Mouse (Mus musculus) G1E (cell line): ENCODE measurements around the gene Mthfr. TPM values are rescaled to one million over a fixed set of nuclear protein-coding genes. Genes with fewer than 3 reads are reported as not detected.

Source experiments
- ATAC-seq: 2 replicates; pipeline ENCODE4 v1.8.0; 2016; ENCODE audit warnings: mild to moderate bottlenecking; ENCODE audit not compliant: insufficient number of reproducible peaks, poor library complexity, low FRiP score, severe bottlenecking; ENCODE audit errors: extremely low read depth
- DNase-seq: peaks from one replicate; pipeline ENCODE4 v3.0.0; 2012; ENCODE audit warnings: low spot score
- H3K27me3 ChIP-seq: 2 replicates; pipeline ENCODE4 v1.6.1; 2012; ENCODE audit warnings: mild to moderate bottlenecking, low read length, inconsistent platforms; ENCODE audit not compliant: insufficient read depth
- H3K36me3 ChIP-seq: replicated peaks from 2 replicates; pipeline ENCODE3; 2012; ENCODE audit warnings: mild to moderate bottlenecking, inconsistent platforms
- H3K4me1 ChIP-seq: 2 replicates; pipeline ENCODE4 v1.6.1; 2012; ENCODE audit warnings: low read depth, low read length, inconsistent platforms, mixed read lengths; ENCODE audit not compliant: insufficient read depth
- H3K4me3 ChIP-seq: 2 replicates; pipeline ENCODE4 v1.5.1; 2012; ENCODE audit warnings: low read depth, mild to moderate bottlenecking, inconsistent platforms, low read length, moderate library complexity, mixed read lengths
- H3K9me3 ChIP-seq: replicated peaks from 2 replicates; pipeline ENCODE4 v1.6.1; 2012; ENCODE audit warnings: inconsistent platforms
- CTCF ChIP-seq: IDR thresholded peaks from 2 replicates; pipeline ENCODE4 v1.5.1; 2012; ENCODE audit warnings: low read depth, low read length, inconsistent platforms, mixed read lengths
- GATA1 ChIP-seq: IDR thresholded peaks from 2 replicates; pipeline ENCODE4 v1.6.1; 2012; ENCODE audit warnings: borderline replicate concordance, low read length, inconsistent platforms, mixed read lengths
- GATA2 ChIP-seq: IDR thresholded peaks from 2 replicates; pipeline ENCODE4 v1.6.1; 2012; ENCODE audit warnings: low read depth, low read length, inconsistent platforms, borderline replicate concordance
- POLR2AphosphoS5 ChIP-seq: IDR thresholded peaks from 2 replicates; pipeline ENCODE4 v1.6.1; 2012; ENCODE audit warnings: low read depth, low read length, inconsistent platforms; ENCODE audit not compliant: insufficient replicate concordance
- TAL1 ChIP-seq: conservative IDR thresholded peaks from 2 replicates; pipeline ENCODE4 v1.6.1; 2012; ENCODE audit warnings: low read depth, low read length, inconsistent platforms, mixed read lengths
- polyA plus RNA-seq: library from polyadenylated mRNA; stranded (reverse); fragments of >175 nt; gene quantifications from 2 replicates; pipeline ENCODE4 v1.2.3, GENCODE M21; 2012
- total RNA-seq, 2 experiments: library from RNA; stranded (forward) in 1 of 2; stranded (reverse) in 1 of 2; fragments of 200-1000 nt in 1 of 2; fragments of >200 nt in 1 of 2; fragmentation: Nextera tagmentation in 1 of 2; gene quantifications; 2 replicates each; pipeline ENCODE4 v1.2.3; 2014 to 2017

Mthfr gene
- total and polyA plus RNA-seq, 3 experiments = 7.3 to 12.5 (median 9.2) TPM

- DNase-seq (no peak), ATAC-seq (no peak)
- TF ChIP-seq GATA1 (no peak), POLR2AphosphoS5 (no peak), TAL1 (no peak), CTCF (no peak), GATA2 (no peak)
- Histone ChIP-seq H3K27me3 (peaks cover 31% of the 10 kb centered on the region; the same call in 1 of the 2 replicates), H3K9me3 (no peaks in the 10 kb centered on the region), H3K4me1 (peaks cover 6% of the 10 kb centered on the region), H3K4me3 (no peak overlapping the region), H3K36me3 (no peaks in the 10 kb centered on the region)
These were observed 59.8 kb downstream of the Mthfr start for GRCm38 (mm10) chr4:148098666-148099065.

- no peak for DNase-seq
- no peak for ATAC-seq
- H3K4me3 ChIP-seq = no peak overlapping the region
- H3K27me3 ChIP-seq = peaks cover 33% of the 10 kb centered on the region; the same call in 1 of the 2 replicates
- H3K9me3 ChIP-seq = no peaks in the 10 kb centered on the region
- no peaks in the 10 kb centered on the region for H3K36me3 ChIP-seq
- H3K4me1 ChIP-seq = no peaks in the 10 kb centered on the region
- TF ChIP-seq POLR2AphosphoS5 (no peak), GATA2 (no peak), TAL1 (no peak), CTCF (no peak), GATA1 (no peak)
These were observed 63.1 kb downstream of the Mthfr start for GRCm38 (mm10) chr4:148101801-148102527.

- Histone ChIP-seq H3K27me3 (peaks cover 33% of the 10 kb centered on the region; the same call in 1 of the 2 replicates), H3K4me3 (no peak overlapping the region), H3K36me3 (no peaks in the 10 kb centered on the region), H3K4me1 (no peaks in the 10 kb centered on the region; the same call in 1 of the 2 replicates), H3K9me3 (no peaks in the 10 kb centered on the region)
- TF ChIP-seq GATA1 = no peak
- TF ChIP-seq CTCF = no peak
- no peak for TF ChIP-seq POLR2AphosphoS5
- TF ChIP-seq TAL1 = no peak
- no peak for TF ChIP-seq GATA2
- no peak for DNase-seq
- ATAC-seq = no peak
These were observed 65.3 kb downstream of the Mthfr start for GRCm38 (mm10) chr4:148104146-148104545.

- Histone ChIP-seq H3K4me1 (no peaks in the 10 kb centered on the region; the same call in 1 of the 2 replicates), H3K4me3 (no peak overlapping the region), H3K36me3 (no peaks in the 10 kb centered on the region), H3K27me3 (peaks cover 29% of the 10 kb centered on the region; the same call in 1 of the 2 replicates), H3K9me3 (no peaks in the 10 kb centered on the region)
- DNase-seq (no peak), ATAC-seq (no peak)
- TF ChIP-seq GATA2 (no peak), TAL1 (no peak), GATA1 (no peak), POLR2AphosphoS5 (no peak), CTCF (no peak)
These were observed 68.9 kb downstream of the Mthfr start for GRCm38 (mm10) chr4:148107621-148108291.

DNA sequence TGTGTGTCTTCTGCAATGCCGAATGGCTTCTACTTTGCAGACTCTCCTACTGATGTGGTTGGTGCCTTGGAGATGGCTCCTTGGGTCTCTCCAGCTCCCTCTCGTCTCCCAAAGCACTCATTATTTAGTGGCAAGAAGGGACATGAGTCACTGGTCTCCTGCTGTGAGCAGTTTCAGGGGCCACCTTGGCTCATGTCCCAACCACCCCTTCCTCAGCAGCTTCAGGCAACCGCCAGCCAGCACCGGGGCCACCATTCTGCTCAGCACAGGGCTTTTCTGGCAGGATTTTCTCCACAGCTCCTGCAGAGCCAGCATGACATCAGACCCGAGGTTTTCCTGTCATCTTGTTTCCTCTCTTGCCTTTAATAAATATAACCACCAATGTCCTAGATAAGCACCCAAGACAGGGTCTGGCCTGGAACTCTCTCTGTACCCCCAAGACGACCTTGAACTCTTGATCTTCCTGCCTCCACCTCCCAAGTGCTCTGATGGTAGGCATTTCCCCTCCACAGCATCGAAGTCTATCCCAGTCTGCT, 69.8 kb downstream of the Mthfr start:
- no peaks in the 10 kb centered on the region for H3K36me3 ChIP-seq
- no peak for ATAC-seq

More for the DNA sequence above, 69.8 kb downstream of the Mthfr start:
- H3K4me3 ChIP-seq = no peak overlapping the region
- DNase-seq = no peak
- no peaks in the 10 kb centered on the region; the same call in 1 of the 2 replicates for H3K4me1 ChIP-seq
- H3K9me3 ChIP-seq = no peaks in the 10 kb centered on the region
- TF ChIP-seq POLR2AphosphoS5 (no peak), GATA1 (no peak), CTCF (no peak), TAL1 (no peak), GATA2 (no peak)
- H3K27me3 ChIP-seq = peaks cover 36% of the 10 kb centered on the region; the same call in 1 of the 2 replicates

Other genes with a start within 250 kb of the Mthfr start
- 121 and 143 TPM in 2 replicates for gene Zfp984, start 229.3 kb upstream of the Mthfr start, total RNA-seq (2014; fragmentation: Nextera tagmentation)
- 27.0 and 36.5 TPM in 2 replicates for gene Zfp984, start 229.3 kb upstream of the Mthfr start, total RNA-seq (2017)
- 1.8 and 2.5 TPM in 2 replicates for gene Zfp984, start 229.3 kb upstream of the Mthfr start, polyA plus RNA-seq
- 12.4 and 15.2 TPM in 2 replicates for gene Zfp933, start 190.7 kb upstream of the Mthfr start, total RNA-seq (2014; fragmentation: Nextera tagmentation)
- 9.3 and 10.9 TPM in 2 replicates for gene Zfp933, start 190.7 kb upstream of the Mthfr start, total RNA-seq (2017)
- gene Zfp933, start 190.7 kb upstream of the Mthfr start, polyA plus RNA-seq = 0.11 and 0.15 TPM in 2 replicates
- not detected in 2 replicates for gene Miip, start 170.3 kb upstream of the Mthfr start, total RNA-seq (2014; fragmentation: Nextera tagmentation)
- 0.05 TPM in 1 of 2 replicates, not detected in the other for gene Miip, start 170.3 kb upstream of the Mthfr start, total RNA-seq (2017)
- gene Miip, start 170.3 kb upstream of the Mthfr start, polyA plus RNA-seq = 0.06 TPM in 1 of 2 replicates, not detected in the other
- not detected in 2 replicates for gene Fv1, start 170.1 kb upstream of the Mthfr start, total RNA-seq (2014; fragmentation: Nextera tagmentation)
- gene Fv1, start 170.1 kb upstream of the Mthfr start, total RNA-seq (2017) = not detected in 2 replicates
- not detected in 2 replicates for gene Fv1, start 170.1 kb upstream of the Mthfr start, polyA plus RNA-seq
- gene Mfn2, start 134.4 kb upstream of the Mthfr start, total RNA-seq (2014; fragmentation: Nextera tagmentation) = 18.6 and 21.0 TPM in 2 replicates
- 14.8 and 18.3 TPM in 2 replicates for gene Mfn2, start 134.4 kb upstream of the Mthfr start, total RNA-seq (2017)
- 14.6 and 18.9 TPM in 2 replicates for gene Mfn2, start 134.4 kb upstream of the Mthfr start, polyA plus RNA-seq
- 0.44 and 2.3 TPM in 2 replicates for gene Plod1, start 102.3 kb upstream of the Mthfr start, total RNA-seq (2014; fragmentation: Nextera tagmentation)
- 2.9 and 4.6 TPM in 2 replicates for gene Plod1, start 102.3 kb upstream of the Mthfr start, total RNA-seq (2017)
- 0.75 and 0.90 TPM in 2 replicates for gene Plod1, start 102.3 kb upstream of the Mthfr start, polyA plus RNA-seq
- 27.5 and 33.5 TPM in 2 replicates for gene 2510039O18Rik, start 98.2 kb upstream of the Mthfr start, total RNA-seq (2014; fragmentation: Nextera tagmentation)
- gene 2510039O18Rik, start 98.2 kb upstream of the Mthfr start, total RNA-seq (2017) = 31.5 and 37.2 TPM in 2 replicates
- 84.0 and 84.6 TPM in 2 replicates for gene 2510039O18Rik, start 98.2 kb upstream of the Mthfr start, polyA plus RNA-seq
- gene Nppb, start 53.3 kb upstream of the Mthfr start, total RNA-seq (2014; fragmentation: Nextera tagmentation) = not detected in 2 replicates
- not detected in 2 replicates for gene Nppb, start 53.3 kb upstream of the Mthfr start, total RNA-seq (2017)
- gene Nppb, start 53.3 kb upstream of the Mthfr start, polyA plus RNA-seq = not detected in 2 replicates
- not detected in 2 replicates for gene Nppa, start 38.4 kb upstream of the Mthfr start, total RNA-seq (2014; fragmentation: Nextera tagmentation)
- gene Nppa, start 38.4 kb upstream of the Mthfr start, total RNA-seq (2017) = 0.17 TPM in 1 of 2 replicates, not detected in the other
- not detected in 2 replicates for gene Nppa, start 38.4 kb upstream of the Mthfr start, polyA plus RNA-seq
- 20.1 and 21.0 TPM in 2 replicates for gene Clcn6, start 256 bp upstream of the Mthfr start, total RNA-seq (2014; fragmentation: Nextera tagmentation)
- 13.6 and 16.1 TPM in 2 replicates for gene Clcn6, start 256 bp upstream of the Mthfr start, total RNA-seq (2017)
- gene Clcn6, start 256 bp upstream of the Mthfr start, polyA plus RNA-seq = 5.2 and 6.2 TPM in 2 replicates
- 7.7 and 10.8 TPM in 2 replicates for gene Agtrap, start 49.0 kb downstream of the Mthfr start, total RNA-seq (2014; fragmentation: Nextera tagmentation)
- 9.4 and 10.7 TPM in 2 replicates for gene Agtrap, start 49.0 kb downstream of the Mthfr start, total RNA-seq (2017)
- gene Agtrap, start 49.0 kb downstream of the Mthfr start, polyA plus RNA-seq = 4.5 and 6.4 TPM in 2 replicates
- gene Mad2l2, start 91.3 kb downstream of the Mthfr start, total RNA-seq (2014; fragmentation: Nextera tagmentation) = 25.1 and 40.0 TPM in 2 replicates
- 9.4 and 14.9 TPM in 2 replicates for gene Mad2l2, start 91.3 kb downstream of the Mthfr start, total RNA-seq (2017)
- gene Mad2l2, start 91.3 kb downstream of the Mthfr start, polyA plus RNA-seq = 23.8 and 24.6 TPM in 2 replicates
- gene Draxin, start 91.6 kb downstream of the Mthfr start, total RNA-seq (2014; fragmentation: Nextera tagmentation) = not detected in 2 replicates
- under 0.01 and 0.16 TPM in 2 replicates for gene Draxin, start 91.6 kb downstream of the Mthfr start, total RNA-seq (2017)
- gene Draxin, start 91.6 kb downstream of the Mthfr start, polyA plus RNA-seq = not detected in 2 replicates
- 108 and 115 TPM in 2 replicates for gene Fbxo6, start 113.1 kb downstream of the Mthfr start, total RNA-seq (2014; fragmentation: Nextera tagmentation)
- 34.1 and 39.7 TPM in 2 replicates for gene Fbxo6, start 113.1 kb downstream of the Mthfr start, total RNA-seq (2017)
- gene Fbxo6, start 113.1 kb downstream of the Mthfr start, polyA plus RNA-seq = 57.1 and 63.0 TPM in 2 replicates
- gene Fbxo44, start 121.4 kb downstream of the Mthfr start, total RNA-seq (2014; fragmentation: Nextera tagmentation) = 7.5 and 10.1 TPM in 2 replicates
- 5.0 and 6.6 TPM in 2 replicates for gene Fbxo44, start 121.4 kb downstream of the Mthfr start, total RNA-seq (2017)
- 3.0 and 3.3 TPM in 2 replicates for gene Fbxo44, start 121.4 kb downstream of the Mthfr start, polyA plus RNA-seq
- not detected in 2 replicates for gene Fbxo2, start 121.5 kb downstream of the Mthfr start, total RNA-seq (2014; fragmentation: Nextera tagmentation)
- gene Fbxo2, start 121.5 kb downstream of the Mthfr start, total RNA-seq (2017) = 0.49 and 0.64 TPM in 2 replicates
- gene Fbxo2, start 121.5 kb downstream of the Mthfr start, polyA plus RNA-seq = 0.12 and 0.44 TPM in 2 replicates
- not detected in 2 replicates for gene Disp3, start 248.9 kb downstream of the Mthfr start, total RNA-seq (2014; fragmentation: Nextera tagmentation)
- gene Disp3, start 248.9 kb downstream of the Mthfr start, total RNA-seq (2017) = not detected in 2 replicates
- gene Disp3, start 248.9 kb downstream of the Mthfr start, polyA plus RNA-seq = 0.01 TPM in 1 of 2 replicates, not detected in the other